Mouse (Mus musculus): ENCODE data around the gene Necab3.
A peak's percentile ranks its signal among the peaks of the same experiment; 100 is the strongest.

Gene Necab3

DNA sequence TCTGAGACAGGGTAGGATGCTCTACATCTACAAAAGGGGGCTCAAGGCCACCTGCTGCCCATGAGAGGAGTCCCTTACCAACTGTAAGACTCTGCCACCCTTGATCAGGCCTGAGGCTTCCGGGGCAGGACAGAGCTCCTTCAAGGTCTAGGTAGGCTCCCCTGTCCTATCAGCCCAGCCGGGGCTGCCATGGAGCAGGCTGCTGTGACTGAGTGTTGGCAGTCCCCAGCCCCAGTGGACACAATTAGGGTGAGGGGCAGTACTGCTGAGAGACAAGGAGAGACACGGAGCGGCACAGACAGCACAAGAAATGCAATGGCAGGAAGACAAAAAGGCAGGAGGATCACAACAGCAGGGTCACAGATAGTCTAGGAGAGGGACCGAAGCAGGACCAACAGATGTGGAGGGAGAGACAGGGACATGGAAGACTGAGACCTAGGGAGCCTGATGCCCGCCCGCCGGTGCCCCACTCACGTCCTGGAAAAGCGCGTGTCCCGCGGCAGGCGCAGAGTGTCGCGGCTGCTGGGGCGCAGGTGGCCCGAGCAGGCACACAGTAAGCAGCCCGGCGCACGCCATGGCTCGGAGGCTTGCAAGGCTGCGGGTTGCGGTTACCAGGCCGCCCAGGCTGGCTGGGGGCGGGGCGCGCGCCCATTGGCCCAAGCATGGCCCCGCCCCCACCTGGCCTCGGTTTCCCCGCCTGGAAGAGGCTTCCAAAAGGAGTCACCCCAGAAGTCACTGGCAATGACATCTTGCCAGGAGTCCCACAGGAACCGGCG, at the start of gene Necab3:
Gene Necab3, minus strand, starts transcription at position 627 of the 776 bp plus-strand sequence.
- DNase-seq: peak; percentile 73

- no peak for DNase-seq
Observed at GRCm38 (mm10) chr2:154606965-154607364, 48.3 kb upstream of the Necab3 start.

DNA sequence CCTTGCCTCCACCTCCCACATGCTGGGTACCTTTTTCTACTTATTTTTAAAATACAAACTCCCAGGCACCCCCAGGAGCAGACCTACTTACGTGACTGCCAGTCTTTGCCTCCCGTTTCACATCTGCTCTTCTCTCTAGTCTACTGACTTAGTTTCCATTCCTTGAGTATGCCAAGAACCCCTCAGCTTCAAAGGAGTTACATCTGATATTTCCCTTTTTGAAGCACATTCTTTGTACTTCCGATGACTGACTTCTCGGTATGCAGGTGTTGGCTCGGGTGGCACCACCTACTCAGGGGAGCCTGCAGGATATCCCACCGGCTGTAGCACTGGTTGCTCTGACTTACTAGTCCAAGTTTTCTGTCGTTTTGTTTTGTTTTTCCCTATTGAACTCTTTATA, 45.5 kb upstream of the Necab3 start:
- no peak for DNase-seq

GRCm38 (mm10) chr2:154603638-154604153, 45.0 kb upstream of the Necab3 start, which contains the start of gene Pxmp4:
TSS of gene Pxmp4 (minus strand) at chr2:154603708.
- DNase-seq: peak; percentile 99

DNA sequence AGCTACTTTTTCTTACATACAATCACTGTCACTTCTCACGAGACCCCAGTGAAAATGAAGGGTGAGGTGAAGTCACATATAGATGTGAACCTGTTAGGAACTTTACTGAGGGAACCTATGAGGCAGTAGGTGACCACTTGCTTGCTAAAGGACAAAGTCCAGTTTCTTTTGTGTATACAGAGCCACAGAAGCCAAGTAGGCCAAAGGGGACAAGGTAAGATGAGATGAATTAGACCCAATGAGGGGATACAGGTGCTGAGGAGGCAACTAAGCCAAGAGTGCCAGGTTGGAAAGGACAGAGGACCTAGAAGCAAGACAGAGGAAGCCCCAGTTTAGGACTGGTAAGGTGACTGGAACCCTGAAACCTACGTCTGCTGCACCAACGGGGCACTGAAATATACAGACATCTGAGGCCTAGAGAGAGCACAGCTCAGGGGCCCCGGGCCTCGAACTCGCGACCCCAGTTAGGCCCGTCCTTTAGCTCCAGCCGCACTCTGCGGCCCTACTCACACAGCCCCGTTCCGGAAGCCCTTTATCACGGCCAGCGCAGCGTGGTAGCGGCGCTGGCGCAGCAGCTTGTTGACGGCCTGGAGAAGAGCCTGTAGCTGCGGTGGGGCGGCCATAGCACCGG, 44.4 kb upstream of the Necab3 start:
- DNase-seq: no peak

DNA sequence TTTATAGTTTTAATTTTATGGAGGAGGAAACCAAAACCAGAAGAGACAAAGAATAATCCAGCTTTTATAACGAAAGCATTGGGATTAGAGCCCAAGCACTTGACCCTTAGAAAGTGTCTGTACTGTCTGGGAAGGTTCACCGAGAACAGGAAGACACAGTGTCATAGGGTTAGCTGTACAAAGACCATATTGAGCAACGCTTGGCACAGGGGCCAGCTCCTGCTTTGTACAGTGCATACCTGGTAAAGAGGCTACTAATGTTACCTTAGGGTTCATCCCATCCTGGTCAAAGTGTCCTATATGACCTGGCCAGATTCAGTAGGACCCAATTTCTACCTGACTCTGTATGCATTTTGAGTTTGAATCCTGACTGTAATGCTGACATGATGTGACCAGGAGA, 42.6 kb upstream of the Necab3 start:
- no peak for DNase-seq

GRCm38 (mm10) chr2:154600586-154600985, 41.9 kb upstream of the Necab3 start:
- no peak for DNase-seq

- no peak for DNase-seq
Observed at GRCm38 (mm10) chr2:154597399-154597798, 38.7 kb upstream of the Necab3 start.

GRCm38 (mm10) chr2:154595775-154596174, 37.1 kb upstream of the Necab3 start:
- peak; percentile 38 for DNase-seq

- DNase-seq: no peak
Observed at GRCm38 (mm10) chr2:154593025-154593424, 34.3 kb upstream of the Necab3 start.

DNA sequence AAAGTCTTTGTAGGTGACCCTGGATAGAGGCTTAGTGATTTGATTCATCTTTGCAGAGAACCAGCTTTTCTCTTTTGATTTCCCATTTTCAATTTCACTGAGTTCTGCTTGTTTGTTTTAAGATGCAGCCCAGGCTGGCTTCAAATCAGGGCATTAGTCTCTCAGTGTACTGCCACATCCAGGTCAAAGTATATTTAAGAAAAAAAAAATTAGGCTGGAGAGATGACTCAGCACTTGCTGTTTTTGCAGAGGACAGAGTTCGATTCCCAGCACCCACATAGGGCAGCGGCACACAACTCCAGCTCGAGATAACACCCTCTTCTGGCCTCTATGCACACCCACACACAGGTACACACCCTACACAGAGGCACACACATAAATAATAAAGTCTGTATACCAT, 32.5 kb upstream of the Necab3 start:
- DNase-seq: no peak

GRCm38 (mm10) chr2:154589051-154589450, 30.4 kb upstream of the Necab3 start:
- peak; percentile 28 for DNase-seq

DNA sequence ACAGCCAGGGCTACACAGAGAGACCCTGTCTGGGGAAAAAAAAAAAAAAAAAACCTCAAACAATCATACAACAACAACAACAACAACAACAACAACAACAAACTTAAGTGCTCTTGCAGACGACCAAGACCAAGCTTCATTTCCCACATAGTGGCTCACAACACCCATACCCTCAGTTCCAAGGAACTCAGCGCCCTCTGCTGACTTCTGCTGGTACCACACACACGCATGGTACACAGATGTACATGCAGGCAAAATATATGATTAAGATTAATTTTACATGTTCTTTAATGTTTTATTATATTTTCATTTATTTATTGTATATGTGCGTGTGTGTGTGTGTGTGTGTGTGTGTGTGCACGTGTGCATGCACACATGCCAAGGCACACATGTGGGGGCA, 27.7 kb upstream of the Necab3 start:
- no peak for DNase-seq

DNA sequence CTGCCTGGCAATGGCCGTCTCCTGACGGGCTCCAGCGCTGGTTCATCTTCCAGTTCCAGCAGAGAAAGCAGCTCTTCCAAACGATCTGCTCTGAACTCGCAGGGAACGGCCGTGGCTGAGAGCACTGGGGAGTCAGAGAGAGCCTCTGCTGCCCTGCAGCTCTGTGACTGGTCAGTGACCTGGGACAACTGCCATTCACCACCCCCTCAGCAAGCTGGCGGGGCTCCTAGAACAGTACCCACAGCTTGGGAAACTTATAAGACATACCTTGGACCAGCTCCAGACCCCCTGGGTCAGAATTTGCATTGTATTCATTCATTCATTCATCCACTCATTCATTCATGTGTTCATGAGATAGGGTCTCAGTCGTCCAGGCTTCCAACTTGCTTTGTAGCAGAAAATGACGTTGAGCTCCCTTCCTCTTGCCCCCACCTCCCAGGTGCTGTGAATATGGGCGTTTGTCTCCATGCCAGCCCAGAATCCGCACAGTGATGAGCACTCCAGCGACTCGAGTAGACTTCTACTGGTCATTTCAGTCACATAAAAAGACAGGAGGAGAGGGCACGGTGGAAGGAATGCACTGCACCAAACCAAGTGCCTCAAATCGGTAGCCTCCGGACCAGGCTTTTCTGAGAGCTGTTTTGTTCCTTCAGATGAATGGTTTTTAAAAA, 26.4 kb upstream of the Necab3 start:
- DNase-seq: no peak

- DNase-seq: peak; percentile 95
Observed at GRCm38 (mm10) chr2:154583906-154584872, 25.5 kb upstream of the Necab3 start.

DNA sequence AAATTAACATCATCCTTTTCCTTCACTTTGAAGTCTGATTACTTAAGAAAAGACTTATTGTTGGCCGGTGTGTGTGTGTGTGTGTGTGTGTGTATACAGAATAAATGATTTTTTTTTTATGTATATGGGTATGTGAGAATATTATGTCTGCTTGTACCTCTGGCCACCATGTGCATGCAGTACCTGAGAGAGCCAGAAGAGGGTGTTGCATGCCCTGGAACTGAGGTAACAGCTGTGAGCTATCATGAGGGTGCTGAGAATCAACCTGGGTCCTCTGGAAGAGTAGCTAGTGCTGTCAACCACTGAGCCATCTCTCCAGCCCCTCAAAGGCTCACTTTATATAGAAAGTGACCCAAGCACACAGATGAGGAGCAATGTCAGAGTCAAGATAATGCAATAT, 22.7 kb upstream of the Necab3 start:
- no peak for DNase-seq

GRCm38 (mm10) chr2:154580586-154580985, 21.9 kb upstream of the Necab3 start:
- DNase-seq: no peak

DNA sequence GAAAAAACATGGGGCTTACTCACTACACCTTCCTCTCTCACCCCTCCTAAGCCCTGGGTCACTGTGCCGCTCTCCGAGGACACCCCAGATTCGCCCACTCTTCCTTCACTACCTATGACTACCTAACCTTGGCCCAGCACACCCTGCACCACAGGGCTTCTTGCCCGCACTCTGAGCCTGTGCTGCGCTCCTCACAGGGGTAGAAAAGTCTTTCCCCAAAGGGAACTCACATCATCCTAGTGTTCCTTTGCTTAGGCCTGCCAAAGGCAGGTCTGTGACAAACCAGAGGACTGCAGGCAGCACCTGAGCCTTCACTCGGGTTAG, 19.0 kb upstream of the Necab3 start:
- DNase-seq: no peak

- DNase-seq: no peak
Observed at GRCm38 (mm10) chr2:154576876-154577743, 18.4 kb upstream of the Necab3 start.

- DNase-seq: no peak
Observed at GRCm38 (mm10) chr2:154574271-154574670, 15.6 kb upstream of the Necab3 start.

DNA sequence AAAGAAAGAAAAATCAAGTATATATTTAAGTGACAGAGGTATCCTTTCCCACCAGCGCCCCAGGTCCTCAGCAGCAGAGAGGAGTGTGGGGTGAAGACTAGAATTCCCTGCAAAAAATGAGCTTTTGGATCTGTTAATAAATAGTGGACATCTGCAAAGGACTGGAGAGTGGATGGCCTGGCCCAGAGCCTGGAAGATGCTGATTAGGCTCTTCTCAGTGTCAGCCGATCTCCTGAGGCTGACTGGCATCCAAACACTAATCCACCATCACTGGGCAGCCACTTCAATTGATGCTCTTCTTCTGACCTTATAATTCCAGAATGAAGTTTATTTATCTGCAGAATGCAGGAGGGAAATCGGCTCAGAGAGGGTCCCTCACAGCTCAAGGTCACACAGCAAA, 14.3 kb upstream of the Necab3 start:
- DNase-seq: no peak

DNA sequence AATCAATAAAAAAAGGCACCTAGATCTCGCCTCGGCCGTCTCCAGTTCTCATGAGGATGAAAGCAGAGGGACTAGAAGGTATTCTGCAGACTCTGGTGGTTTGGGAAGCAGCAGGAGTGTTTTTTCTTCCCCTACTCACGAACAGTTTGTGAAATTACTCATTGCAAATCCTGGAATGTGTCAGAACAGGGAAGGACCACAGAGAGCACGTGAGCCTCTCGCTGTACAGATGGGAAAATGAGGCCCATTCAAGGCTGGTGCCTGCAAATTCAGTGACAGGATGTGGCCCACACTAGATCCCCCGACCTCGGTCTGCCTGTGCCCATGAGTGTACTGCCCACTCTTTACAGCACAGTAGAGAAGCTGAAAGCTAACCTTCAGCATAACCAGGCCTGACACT, 13.3 kb upstream of the Necab3 start:
- DNase-seq: no peak

Measured in right cerebral cortex, adult 18-20 months (tissue).